Mouse (Mus musculus) MEL (cell line): ENCODE data around the gene Rcor2. TPM values are rescaled to one million over a fixed set of nuclear protein-coding genes. Genes with fewer than 3 reads are reported as not detected.

ENCODE experiments used
- DNase-seq: peaks from one replicate; pipeline ENCODE4 v3.0.0; 2011; ENCODE audit warnings: low read depth, low spot score
- H3K27ac ChIP-seq: 2 replicates; pipeline ENCODE4 v1.5.1; 2012; ENCODE audit warnings: low read depth, mild to moderate bottlenecking, control low read depth, low read length, moderate library complexity; ENCODE audit not compliant: control insufficient read depth
- H3K27me3 ChIP-seq, 2 experiments: fragments of 150-350 bp in 1 of 2; sonication (generic) in 1 of 2; 2 replicates each; pipeline ENCODE4 v1.6.1; 2012; ENCODE audit warnings: low read length in 2 of 2, mild to moderate bottlenecking in 2 of 2, improper control_type of control experiment in 1 of 2, moderate library complexity in 1 of 2; ENCODE audit not compliant: insufficient read depth in 2 of 2, control insufficient read depth in 1 of 2
- H3K36me3 ChIP-seq, 2 experiments: 2 replicates each; pipeline ENCODE4 v1.6.1; 2012 to 2014; ENCODE audit warnings: low read length in 2 of 2, improper control_type of control experiment in 1 of 2, inconsistent platforms in 1 of 2, mild to moderate bottlenecking in 1 of 2; ENCODE audit not compliant: insufficient read depth in 2 of 2, control insufficient read depth in 1 of 2
- H3K4me1 ChIP-seq, 2 experiments: fragments of 150-350 bp in 1 of 2; sonication (generic) in 1 of 2; 2 replicates each; pipeline ENCODE4 v1.6.1; 2012; ENCODE audit warnings: low read length in 2 of 2, improper control_type of control experiment in 1 of 2, mild to moderate bottlenecking in 1 of 2; ENCODE audit not compliant: insufficient read depth in 2 of 2, control insufficient read depth in 1 of 2
- H3K4me3 ChIP-seq, 2 experiments: fragments of 150-350 bp in 1 of 2; sonication (generic) in 1 of 2; 2 replicates each; pipeline ENCODE4 v1.5.1; 2012; ENCODE audit warnings: low read depth in 2 of 2, low read length in 2 of 2, mild to moderate bottlenecking in 2 of 2, moderate library complexity in 2 of 2, control low read depth in 1 of 2, improper control_type of control experiment in 1 of 2; ENCODE audit not compliant: control insufficient read depth in 1 of 2, insufficient read depth in 1 of 2
- H3K79me2 ChIP-seq: 2 replicates; pipeline ENCODE4 v1.6.1; 2012; ENCODE audit warnings: mild to moderate bottlenecking, low read length, moderate library complexity; ENCODE audit not compliant: control insufficient read depth, poor library complexity, insufficient read depth
- H3K9ac ChIP-seq: 2 replicates; pipeline ENCODE4 v1.6.1; 2012; ENCODE audit warnings: low read depth, mild to moderate bottlenecking, control low read depth, low read length, moderate library complexity; ENCODE audit not compliant: control insufficient read depth, poor library complexity, severe bottlenecking
- H3K9me3 ChIP-seq: fragments of 150-350 bp; sonication (generic); replicated peaks from 2 replicates; pipeline ENCODE4 v1.6.1; 2012; ENCODE audit warnings: mild to moderate bottlenecking, low read length, improper control_type of control experiment, moderate library complexity; ENCODE audit not compliant: insufficient read depth
- BHLHE40 ChIP-seq: IDR thresholded peaks from 2 replicates; pipeline ENCODE4 v1.6.1; 2012; ENCODE audit warnings: low read depth, mild to moderate bottlenecking, inconsistent platforms, low read length, improper control_type of control experiment, borderline replicate concordance
- CHD1 ChIP-seq: IDR thresholded peaks from 2 replicates; pipeline ENCODE4 v1.6.1; 2012; ENCODE audit warnings: low read depth, mild to moderate bottlenecking, inconsistent platforms, low read length, improper control_type of control experiment
- CHD2 ChIP-seq: IDR thresholded peaks from 2 replicates; pipeline ENCODE4 v1.6.1; 2011; ENCODE audit warnings: low read length, improper control_type of control experiment
- CTCF ChIP-seq, 3 experiments: IDR thresholded peaks in 2 of 3; conservative IDR thresholded peaks in 1 of 3; 2 replicates each; pipeline ENCODE4 v1.5.1; 2011 to 2012; ENCODE audit warnings: low read length in 3 of 3, low read depth in 2 of 3, mild to moderate bottlenecking in 2 of 3, improper control_type of control experiment in 1 of 3, inconsistent platforms in 1 of 3, mixed read lengths in 1 of 3, moderate library complexity in 1 of 3; ENCODE audit not compliant: control insufficient read depth in 1 of 3, insufficient read depth in 1 of 3, poor library complexity in 1 of 3, severe bottlenecking in 1 of 3
- ELF1 ChIP-seq: IDR thresholded peaks from 2 replicates; pipeline ENCODE4 v1.6.1; 2014; ENCODE audit warnings: low read depth, mild to moderate bottlenecking, inconsistent platforms, low read length, improper control_type of control experiment, moderate library complexity
- EP300 ChIP-seq, 2 experiments: IDR thresholded peaks; 2 replicates each; pipeline ENCODE4 v1.6.1; 2011; ENCODE audit warnings: improper control_type of control experiment in 2 of 2, low read length in 2 of 2, low read depth in 1 of 2, mild to moderate bottlenecking in 1 of 2
- MAX ChIP-seq: IDR thresholded peaks from 2 replicates; pipeline ENCODE4 v1.6.1; 2011; ENCODE audit warnings: low read length, improper control_type of control experiment
- MEF2A ChIP-seq: IDR thresholded peaks from 2 replicates; pipeline ENCODE4 v1.6.1; 2014; ENCODE audit warnings: low read depth, mild to moderate bottlenecking, inconsistent platforms, low read length, improper control_type of control experiment; ENCODE audit not compliant: poor library complexity, insufficient replicate concordance, severe bottlenecking; ENCODE audit errors: extremely low read depth
- MXI1 ChIP-seq: IDR thresholded peaks from 2 replicates; pipeline ENCODE4 v1.6.1; 2011; ENCODE audit warnings: mild to moderate bottlenecking, low read depth, low read length, improper control_type of control experiment
- MYB ChIP-seq: IDR thresholded peaks from 2 replicates; pipeline ENCODE4 v1.6.1; 2011; ENCODE audit warnings: mild to moderate bottlenecking, low read depth, low read length, improper control_type of control experiment
- MYC ChIP-seq: IDR thresholded peaks from 2 replicates; pipeline ENCODE4 v1.6.1; 2011; ENCODE audit warnings: low read depth, mild to moderate bottlenecking, low read length, improper control_type of control experiment, moderate library complexity
- POLR2A ChIP-seq, 2 experiments: IDR thresholded peaks; 2 replicates each; pipeline ENCODE4 v1.6.1; 2011 to 2012; ENCODE audit warnings: low read length in 2 of 2, mild to moderate bottlenecking in 2 of 2, control low read depth in 1 of 2, improper control_type of control experiment in 1 of 2, low read depth in 1 of 2, moderate library complexity in 1 of 2; ENCODE audit not compliant: control insufficient read depth in 1 of 2, insufficient read depth in 1 of 2, poor library complexity in 1 of 2
- POLR2AphosphoS5 ChIP-seq: IDR thresholded peaks from 2 replicates; pipeline ENCODE4 v1.6.1; 2012; ENCODE audit warnings: low read depth, borderline replicate concordance, mild to moderate bottlenecking, inconsistent platforms, low read length, moderate library complexity, mixed read lengths
- RCOR1 ChIP-seq: IDR thresholded peaks from 2 replicates; pipeline ENCODE4 v1.6.1; 2012; ENCODE audit warnings: low read depth, mild to moderate bottlenecking, inconsistent platforms, low read length, improper control_type of control experiment
- TCF12 ChIP-seq: IDR thresholded peaks from 2 replicates; pipeline ENCODE4 v1.6.1; 2014; ENCODE audit warnings: low read depth, mild to moderate bottlenecking, inconsistent platforms, low read length, improper control_type of control experiment, moderate library complexity
- ZC3H11A ChIP-seq: IDR thresholded peaks from 2 replicates; pipeline ENCODE4 v1.6.1; 2012; ENCODE audit warnings: low read depth, mild to moderate bottlenecking, inconsistent platforms, low read length, improper control_type of control experiment
- ZNF384 ChIP-seq: IDR thresholded peaks from 2 replicates; pipeline ENCODE4 v1.6.1; 2012; ENCODE audit warnings: low read depth, mild to moderate bottlenecking, inconsistent platforms, low read length, improper control_type of control experiment
- polyA plus RNA-seq, 2 experiments: library from polyadenylated mRNA; stranded (reverse) in 1 of 2; unstranded in 1 of 2; fragments of >175 nt in 1 of 2; fragments of >200 nt in 1 of 2; gene quantifications; 2 replicates each; pipeline versions ENCODE4 v1.2.1 to v1.2.4; 2012; ENCODE audit warnings: low replicate concordance in 2 of 2, low read depth in 1 of 2; ENCODE audit not compliant: insufficient read length in 2 of 2, insufficient read depth in 1 of 2, missing spikeins in 1 of 2
- total RNA-seq: library from RNA; depleted of rRNA; stranded (reverse); fragments of 300-350 nt; gene quantifications from 2 replicates; pipeline ENCODE4 v1.2.3, GENCODE M21; 2012

The Rcor2 gene
- total and polyA plus RNA-seq, 3 experiments: 31.4 to 60.2 TPM; not detected in 1

DNA sequence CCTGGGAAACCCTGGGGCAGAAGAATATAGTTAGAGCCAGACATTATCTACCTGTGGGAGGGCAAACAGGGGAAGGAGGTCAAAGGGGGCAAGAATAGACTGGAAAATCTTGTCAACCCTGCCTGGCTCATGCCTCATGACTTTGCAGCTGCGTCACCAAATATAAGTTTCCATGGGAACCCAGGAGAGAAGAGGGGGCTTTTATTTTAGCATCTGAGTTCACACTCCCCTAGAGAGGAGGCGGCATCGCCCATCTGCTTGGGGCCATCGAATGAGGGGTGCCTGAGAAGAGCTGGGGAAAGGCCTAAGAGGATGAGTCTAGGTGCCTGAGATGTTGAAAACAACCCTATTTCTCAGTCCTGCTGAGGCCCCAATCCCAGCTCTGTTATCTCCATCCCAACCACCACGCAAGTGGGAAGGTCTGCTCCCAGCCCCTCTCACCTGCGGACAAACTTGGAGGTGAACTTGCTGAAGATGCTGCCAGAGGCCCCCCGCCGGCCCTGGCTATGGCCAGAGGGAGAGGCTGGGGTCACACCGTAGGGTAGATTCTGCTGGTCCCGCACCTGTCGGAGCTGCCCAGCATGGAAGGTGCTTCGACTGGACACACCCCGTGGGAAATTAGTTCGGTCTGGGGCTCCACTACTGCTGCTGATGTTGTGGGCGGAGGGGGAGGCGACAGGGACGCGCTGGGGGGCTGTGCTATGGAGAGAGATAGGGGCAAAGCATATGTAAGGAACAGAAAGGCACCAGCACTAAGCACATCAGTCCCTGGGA lies 13.6 kb downstream of the Rcor2 start:
- no peaks in the 10 kb centered on the region for H3K4me1 ChIP-seq
- H3K79me2 ChIP-seq: no peaks in the 10 kb centered on the region
- H3K4me3 ChIP-seq: no peak overlapping the region
- H3K9me3 ChIP-seq: no peaks in the 10 kb centered on the region
- DNase-seq: no peak
- peaks cover 0 to 11% of the 10 kb centered on the region in 2 experiments; a peak in 2 of 4 replicates for H3K36me3 ChIP-seq
- no peak overlapping the region for H3K9ac ChIP-seq
- H3K27ac ChIP-seq: no peak overlapping the region
- no peak for TF ChIP-seq CHD2
- TF ChIP-seq MYC: no peak
- TF ChIP-seq TCF12: no peak
- no peak for TF ChIP-seq POLR2AphosphoS5
- TF ChIP-seq CTCF (IDR thresholded peaks at IDR 0.05 in 2 of 3, conservative IDR thresholded peaks at IDR 0.05 in 1 of 3; ENCODE audit: control insufficient read depth in 1 of 3, insufficient read depth in 1 of 3, low read depth in 2 of 3, low read length in 3 of 3, poor library complexity in 1 of 3, severe bottlenecking in 1 of 3): no peak
- no peak for TF ChIP-seq CHD1
- no peak for TF ChIP-seq ELF1
- no peak for TF ChIP-seq MEF2A
- no peak for TF ChIP-seq ZNF384
- TF ChIP-seq MYB: no peak
- no peak for TF ChIP-seq MAX
- no peak for TF ChIP-seq POLR2A (IDR thresholded peaks at IDR 0.05; ENCODE audit: control insufficient read depth in 1 of 2, insufficient read depth in 1 of 2, low read depth in 1 of 2, low read length in 2 of 2, poor library complexity in 1 of 2)
- TF ChIP-seq MXI1: no peak
- TF ChIP-seq EP300 (IDR thresholded peaks at IDR 0.05; ENCODE audit: low read depth in 1 of 2, low read length in 2 of 2): no peak
- TF ChIP-seq BHLHE40: no peak
- no peaks in the 10 kb centered on the region for H3K27me3 ChIP-seq

DNA sequence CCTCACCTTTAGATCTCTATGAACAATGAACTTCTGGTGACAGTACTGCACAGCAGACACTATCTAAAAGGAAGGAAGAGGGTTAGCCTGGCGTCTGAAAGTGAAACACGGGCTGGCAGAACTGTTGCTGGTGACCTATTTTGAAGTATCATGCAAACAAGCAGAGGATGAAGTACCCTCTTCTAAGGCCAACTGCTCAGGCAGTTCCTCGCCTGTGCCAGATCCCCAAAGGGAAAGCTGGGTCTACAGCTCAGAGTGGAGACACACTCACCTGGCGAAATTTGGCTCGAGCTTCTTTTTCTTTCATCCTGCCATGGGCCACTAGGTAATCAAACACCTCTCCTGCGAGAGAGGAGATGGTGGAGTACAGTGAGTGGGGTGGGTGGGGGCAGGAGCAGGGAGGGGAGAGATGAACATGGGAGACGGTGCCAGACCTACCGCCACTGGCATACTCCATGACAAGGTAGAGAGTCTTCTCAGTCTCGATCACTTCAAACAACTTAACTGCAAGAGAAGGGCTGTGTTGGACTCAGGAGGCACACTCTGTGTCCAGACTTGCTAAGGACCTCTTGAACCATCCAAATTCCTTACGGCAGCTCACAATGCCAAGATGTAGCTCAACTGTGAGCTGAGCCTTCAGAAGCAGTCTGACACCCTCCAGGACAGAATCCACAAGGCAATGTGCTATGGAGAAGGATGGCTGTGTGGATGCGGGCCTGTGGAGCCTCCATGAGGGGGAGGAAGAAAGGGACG lies 19.6 kb downstream of the Rcor2 start:
- H3K36me3 ChIP-seq: peaks cover 17 to 20% of the 10 kb centered on the region in 2 experiments
- no peaks in the 10 kb centered on the region for H3K27me3 ChIP-seq

More for the DNA sequence above, 19.6 kb downstream of the Rcor2 start:
- Histone ChIP-seq H3K9me3 (no peaks in the 10 kb centered on the region), H3K9ac (no peak overlapping the region), H3K4me3 (no peak overlapping the region), H3K27ac (no peak overlapping the region), H3K4me1 (peaks cover 12% of the 10 kb centered on the region in 2 experiments), H3K79me2 (peaks cover 1% of the 10 kb centered on the region; the same call in 1 of the 2 replicates)
- TF ChIP-seq RCOR1: no peak
- no peak for TF ChIP-seq BHLHE40
- TF ChIP-seq ZC3H11A: no peak
- DNase-seq: no peak
